Mouse (Mus musculus): ENCODE measurements at regions not wholly inside any gene's neighbourhood (a gene's known extent, or its start where the extent isn't known, plus 50 kb on each side); places are given as distances from the start of the nearest gene placed in this dataset.

DNA sequence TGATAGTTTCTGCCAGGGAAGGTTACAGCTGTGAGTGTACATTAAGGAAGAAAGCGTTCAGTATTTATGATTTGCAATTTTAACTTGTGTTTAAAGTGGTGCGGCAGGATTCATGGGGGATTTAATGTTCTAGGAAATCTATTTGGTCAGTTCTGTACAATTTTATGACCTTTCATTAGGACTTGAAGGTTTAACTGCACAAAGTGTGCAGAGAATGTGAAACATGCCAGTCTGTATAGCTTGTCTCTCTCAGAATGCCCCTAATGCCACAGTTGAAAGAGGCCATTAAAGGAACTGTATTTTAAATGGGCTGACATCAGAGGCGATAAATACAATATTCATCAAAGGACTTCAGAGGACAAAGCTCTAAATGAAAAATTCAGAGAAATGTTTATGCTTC is 466.6 kb upstream of the Negr1 start:
- Histone ChIP-seq H3K36me3 (ENCODE audit: control insufficient read depth, insufficient read depth, low read length) (no peaks in the 10 kb centered on the region), H3K27ac (ENCODE audit: insufficient read depth, low read depth, low read length) (no peak overlapping the region), H3K27me3 (replicated peaks; ENCODE audit: control insufficient read depth, insufficient read depth, low read length) (no peaks in the 10 kb centered on the region), H3K4me3 (ENCODE audit: insufficient read depth, low read depth, low read length) (no peak overlapping the region), H3K4me1 (ENCODE audit: control insufficient read depth, insufficient read depth, low read length) (no peaks in the 10 kb centered on the region)
- 67% methylated on average over 3 of the region's 3 CpGs for WGBS
- no peak for TF ChIP-seq CTCF (conservative IDR thresholded peaks at IDR 0.05; ENCODE audit: insufficient read depth, insufficient read length, low read depth, low read length)
- no peak for TF ChIP-seq POLR2A (IDR thresholded peaks at IDR 0.05; ENCODE audit: low read depth, low read length)
- DNase-seq: no peak

DNA sequence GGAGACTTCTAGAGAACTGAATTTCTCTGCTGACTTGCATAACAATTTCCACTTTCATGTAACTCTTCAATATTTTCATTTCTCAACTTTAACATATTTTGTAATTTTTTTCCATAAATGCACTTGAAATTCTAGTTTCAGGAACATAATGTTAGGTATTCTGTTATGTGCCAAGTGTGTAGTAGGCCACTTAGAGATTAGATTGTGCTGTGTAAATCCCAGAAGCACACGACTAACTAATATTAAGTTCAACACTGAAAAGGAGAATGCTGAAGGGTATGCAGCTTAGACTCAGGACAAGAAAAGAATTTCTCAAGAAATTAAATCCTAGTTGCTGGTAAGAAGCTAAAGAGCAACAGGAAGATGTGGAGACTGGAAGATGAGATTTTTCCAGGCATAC is 455.8 kb upstream of the Negr1 start:
- no peak overlapping the region for H3K4me3 ChIP-seq (ENCODE audit: insufficient read depth, low read depth, low read length)
- TF ChIP-seq CTCF (conservative IDR thresholded peaks at IDR 0.05; ENCODE audit: insufficient read depth, insufficient read length, low read depth, low read length) (no peak), POLR2A (IDR thresholded peaks at IDR 0.05; ENCODE audit: low read depth, low read length) (no peak)
- no peak overlapping the region for H3K27ac ChIP-seq (ENCODE audit: insufficient read depth, low read depth, low read length)
- H3K4me1 ChIP-seq (ENCODE audit: control insufficient read depth, insufficient read depth, low read length): no peaks in the 10 kb centered on the region
- no peak for DNase-seq
- H3K27me3 ChIP-seq (replicated peaks; ENCODE audit: control insufficient read depth, insufficient read depth, low read length): no peaks in the 10 kb centered on the region
- H3K36me3 ChIP-seq (ENCODE audit: control insufficient read depth, insufficient read depth, low read length): no peaks in the 10 kb centered on the region
- WGBS: 86% methylated on average over 1 of the region's 1 CpGs

DNA sequence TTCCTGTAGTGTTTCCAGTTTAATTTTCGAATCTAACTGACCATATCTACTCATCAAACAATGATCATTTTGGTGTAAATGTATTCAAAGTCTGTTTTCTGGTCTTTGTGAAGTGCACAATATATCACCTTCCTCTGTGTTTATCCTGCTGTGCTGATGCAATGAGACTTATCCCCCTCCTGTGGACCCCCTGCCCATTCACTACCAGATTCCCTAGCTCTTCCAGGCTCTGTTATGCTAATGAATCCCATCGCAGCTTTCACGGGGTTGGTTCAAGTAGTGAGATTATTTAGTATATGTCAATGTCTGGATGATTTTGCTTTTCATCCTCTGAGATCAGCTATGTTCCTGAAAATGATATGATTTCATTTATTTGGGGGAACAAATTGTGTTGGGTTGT is 441.3 kb upstream of the Negr1 start:
- H3K4me1 ChIP-seq (ENCODE audit: control insufficient read depth, insufficient read depth, low read length): no peaks in the 10 kb centered on the region
- 41% methylated on average over 3 of the region's 3 CpGs for WGBS
- no peak overlapping the region for H3K4me3 ChIP-seq (ENCODE audit: insufficient read depth, low read depth, low read length)
- no peak for DNase-seq
- H3K27me3 ChIP-seq (replicated peaks; ENCODE audit: control insufficient read depth, insufficient read depth, low read length): no peaks in the 10 kb centered on the region
- H3K36me3 ChIP-seq (ENCODE audit: control insufficient read depth, insufficient read depth, low read length): no peaks in the 10 kb centered on the region
- no peak for TF ChIP-seq POLR2A (IDR thresholded peaks at IDR 0.05; ENCODE audit: low read depth, low read length)
- no peak for TF ChIP-seq CTCF (conservative IDR thresholded peaks at IDR 0.05; ENCODE audit: insufficient read depth, insufficient read length, low read depth, low read length)
- no peak overlapping the region for H3K27ac ChIP-seq (ENCODE audit: insufficient read depth, low read depth, low read length)

DNA sequence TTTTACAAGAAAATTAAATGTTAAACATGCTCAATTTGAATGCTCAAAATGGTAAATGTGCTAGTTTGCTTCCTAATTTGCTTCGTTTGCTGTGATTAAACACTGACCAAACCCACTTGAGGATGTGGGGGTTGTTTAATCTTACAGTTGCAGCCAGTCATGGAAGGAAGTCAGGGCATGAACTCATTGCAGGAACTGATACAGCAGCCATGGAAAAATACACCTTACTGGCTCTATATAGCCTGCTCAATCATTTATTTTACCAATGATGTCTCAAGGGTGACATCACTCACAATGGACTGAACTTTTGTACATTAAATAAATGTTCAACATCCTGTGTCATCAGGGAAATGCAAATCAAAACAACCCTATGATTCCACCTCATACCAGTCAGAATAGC is 430.0 kb upstream of the Negr1 start:
- H3K36me3 ChIP-seq (ENCODE audit: control insufficient read depth, insufficient read depth, low read length): no peaks in the 10 kb centered on the region
- TF ChIP-seq CTCF (conservative IDR thresholded peaks at IDR 0.05; ENCODE audit: insufficient read depth, insufficient read length, low read depth, low read length): no peak
- TF ChIP-seq POLR2A (IDR thresholded peaks at IDR 0.05; ENCODE audit: low read depth, low read length): no peak
- 48% methylated on average over 1 of the region's 1 CpGs for WGBS
- H3K4me1 ChIP-seq (ENCODE audit: control insufficient read depth, insufficient read depth, low read length): no peaks in the 10 kb centered on the region
- no peaks in the 10 kb centered on the region for H3K27me3 ChIP-seq (replicated peaks; ENCODE audit: control insufficient read depth, insufficient read depth, low read length)
- DNase-seq: no peak
- H3K27ac ChIP-seq (ENCODE audit: insufficient read depth, low read depth, low read length): no peak overlapping the region
- H3K4me3 ChIP-seq (ENCODE audit: insufficient read depth, low read depth, low read length): no peak overlapping the region

DNA sequence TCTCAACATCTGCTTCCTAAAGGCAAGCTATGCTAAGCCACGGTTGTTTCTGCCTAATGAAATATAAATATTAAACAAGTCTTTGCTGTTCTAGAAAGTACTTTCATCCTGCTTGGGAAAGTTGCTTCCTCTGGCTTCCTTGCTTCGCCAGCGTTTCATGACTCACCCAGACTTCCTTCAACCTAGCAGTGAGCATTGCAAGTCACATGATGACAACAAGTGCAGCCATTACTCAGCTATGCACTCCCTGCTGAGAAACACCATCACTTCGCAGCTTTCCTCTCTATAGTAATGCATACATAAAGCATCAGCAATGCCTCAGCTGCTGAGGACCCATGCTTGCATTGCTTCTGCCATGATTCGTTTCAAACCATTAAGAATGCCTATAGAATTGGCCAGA is 420.2 kb upstream of the Negr1 start:
- no peak for DNase-seq
- Histone ChIP-seq H3K27ac (ENCODE audit: insufficient read depth, low read depth, low read length) (no peak overlapping the region), H3K27me3 (replicated peaks; ENCODE audit: control insufficient read depth, insufficient read depth, low read length) (no peaks in the 10 kb centered on the region), H3K4me1 (ENCODE audit: control insufficient read depth, insufficient read depth, low read length) (no peaks in the 10 kb centered on the region), H3K36me3 (ENCODE audit: control insufficient read depth, insufficient read depth, low read length) (no peaks in the 10 kb centered on the region), H3K4me3 (ENCODE audit: insufficient read depth, low read depth, low read length) (no peak overlapping the region)
- TF ChIP-seq CTCF (conservative IDR thresholded peaks at IDR 0.05; ENCODE audit: insufficient read depth, insufficient read length, low read depth, low read length): no peak
- no peak for TF ChIP-seq POLR2A (IDR thresholded peaks at IDR 0.05; ENCODE audit: low read depth, low read length)
- 56% methylated on average over 5 of the region's 5 CpGs for WGBS

DNA sequence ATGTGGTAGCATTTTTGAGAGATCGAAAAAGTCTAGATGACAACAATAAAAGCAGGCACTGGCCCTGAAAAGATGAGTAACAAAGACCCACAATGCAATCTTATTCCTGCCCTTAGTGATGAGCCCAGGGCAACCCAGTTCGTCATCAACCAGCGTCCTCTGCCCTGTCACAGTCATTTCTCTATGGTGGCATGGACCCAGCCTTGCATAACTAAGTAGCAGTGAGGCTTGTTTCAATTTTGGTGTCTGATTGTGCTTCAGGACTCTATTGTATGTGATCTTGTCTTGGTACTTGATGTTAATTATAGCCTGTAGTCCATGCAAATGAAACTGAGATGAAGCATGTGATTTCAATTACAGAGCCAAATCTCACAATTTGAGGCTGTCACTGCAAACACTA is 412.3 kb upstream of the Negr1 start:
- no peaks in the 10 kb centered on the region for H3K36me3 ChIP-seq (ENCODE audit: control insufficient read depth, insufficient read depth, low read length)
- H3K4me3 ChIP-seq (ENCODE audit: insufficient read depth, low read depth, low read length): no peak overlapping the region
- no peak overlapping the region for H3K27ac ChIP-seq (ENCODE audit: insufficient read depth, low read depth, low read length)
- no peak for TF ChIP-seq CTCF (conservative IDR thresholded peaks at IDR 0.05; ENCODE audit: insufficient read depth, insufficient read length, low read depth, low read length)
- no peak for TF ChIP-seq POLR2A (IDR thresholded peaks at IDR 0.05; ENCODE audit: low read depth, low read length)
- 80% methylated on average over 3 of the region's 3 CpGs for WGBS
- H3K4me1 ChIP-seq (ENCODE audit: control insufficient read depth, insufficient read depth, low read length): no peaks in the 10 kb centered on the region
- DNase-seq: no peak
- no peaks in the 10 kb centered on the region; the same call in 1 of the 2 replicates for H3K27me3 ChIP-seq (replicated peaks; ENCODE audit: control insufficient read depth, insufficient read depth, low read length)

DNA sequence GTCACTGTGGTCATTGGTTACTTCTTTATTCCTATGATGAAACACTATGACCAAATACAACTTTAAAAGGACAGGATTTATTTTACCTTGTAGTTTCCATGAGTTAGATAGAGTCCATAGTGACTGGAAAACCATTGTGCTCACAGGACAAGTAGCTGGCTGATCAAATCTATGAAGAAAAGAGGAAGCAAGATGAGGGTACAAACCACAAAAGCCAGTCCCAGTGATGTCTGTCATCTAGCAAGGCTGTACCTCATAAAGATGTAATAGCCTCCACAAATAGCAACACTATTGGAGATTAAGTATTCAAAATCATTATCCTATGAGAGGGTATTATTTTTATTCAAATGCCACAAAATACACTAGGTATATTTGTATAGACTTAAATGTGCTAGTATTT is 391.5 kb upstream of the Negr1 start:
- Histone ChIP-seq H3K27ac (ENCODE audit: insufficient read depth, low read depth, low read length) (no peak overlapping the region), H3K4me3 (ENCODE audit: insufficient read depth, low read depth, low read length) (no peak overlapping the region), H3K36me3 (ENCODE audit: control insufficient read depth, insufficient read depth, low read length) (no peaks in the 10 kb centered on the region), H3K27me3 (replicated peaks; ENCODE audit: control insufficient read depth, insufficient read depth, low read length) (no peaks in the 10 kb centered on the region), H3K4me1 (ENCODE audit: control insufficient read depth, insufficient read depth, low read length) (no peaks in the 10 kb centered on the region)
- no peak for DNase-seq
- TF ChIP-seq CTCF (conservative IDR thresholded peaks at IDR 0.05; ENCODE audit: insufficient read depth, insufficient read length, low read depth, low read length): no peak
- TF ChIP-seq POLR2A (IDR thresholded peaks at IDR 0.05; ENCODE audit: low read depth, low read length): no peak

DNA sequence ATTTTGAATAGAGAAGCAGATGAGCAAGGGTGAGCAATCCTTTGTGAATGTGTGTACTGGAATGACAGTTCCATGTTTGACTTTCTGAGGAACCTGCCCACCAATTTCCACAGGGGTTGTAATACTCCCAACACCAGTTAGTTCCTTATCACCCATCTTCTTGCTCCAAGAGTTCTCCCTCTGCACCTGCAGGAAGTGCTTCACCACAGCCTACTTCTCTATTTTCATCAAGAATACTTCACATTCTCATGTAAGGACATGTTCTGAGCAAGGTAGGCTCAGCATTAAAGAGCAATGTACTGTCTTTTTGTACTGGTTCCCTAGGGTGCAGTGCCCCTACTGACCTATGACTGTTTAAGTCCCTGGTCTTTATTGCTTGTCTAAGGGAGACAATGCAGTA is 362.9 kb upstream of the Negr1 start:
- H3K4me1 ChIP-seq (ENCODE audit: control insufficient read depth, insufficient read depth, low read length): no peaks in the 10 kb centered on the region
- TF ChIP-seq CTCF (conservative IDR thresholded peaks at IDR 0.05; ENCODE audit: insufficient read depth, insufficient read length, low read depth, low read length): no peak
- TF ChIP-seq POLR2A (IDR thresholded peaks at IDR 0.05; ENCODE audit: low read depth, low read length): no peak
- H3K36me3 ChIP-seq (ENCODE audit: control insufficient read depth, insufficient read depth, low read length): no peaks in the 10 kb centered on the region
- DNase-seq: no peak
- no peaks in the 10 kb centered on the region for H3K27me3 ChIP-seq (replicated peaks; ENCODE audit: control insufficient read depth, insufficient read depth, low read length)
- no peak overlapping the region for H3K4me3 ChIP-seq (ENCODE audit: insufficient read depth, low read depth, low read length)
- no peak overlapping the region for H3K27ac ChIP-seq (ENCODE audit: insufficient read depth, low read depth, low read length)
